Mouse (Mus musculus): ENCODE results near the gene Rab22a. TPM values are rescaled to one million over a fixed set of nuclear protein-coding genes. Genes with fewer than 3 reads are reported as not detected.
A peak's percentile ranks its signal among the peaks of the same experiment; 100 is the strongest.

The Rab22a gene
- polyA plus RNA-seq (2015; fragmentation: Nextera tagmentation; extraction: Ambion mirVana) = 27.1 and 29.7 TPM in 2 replicates

DNA sequence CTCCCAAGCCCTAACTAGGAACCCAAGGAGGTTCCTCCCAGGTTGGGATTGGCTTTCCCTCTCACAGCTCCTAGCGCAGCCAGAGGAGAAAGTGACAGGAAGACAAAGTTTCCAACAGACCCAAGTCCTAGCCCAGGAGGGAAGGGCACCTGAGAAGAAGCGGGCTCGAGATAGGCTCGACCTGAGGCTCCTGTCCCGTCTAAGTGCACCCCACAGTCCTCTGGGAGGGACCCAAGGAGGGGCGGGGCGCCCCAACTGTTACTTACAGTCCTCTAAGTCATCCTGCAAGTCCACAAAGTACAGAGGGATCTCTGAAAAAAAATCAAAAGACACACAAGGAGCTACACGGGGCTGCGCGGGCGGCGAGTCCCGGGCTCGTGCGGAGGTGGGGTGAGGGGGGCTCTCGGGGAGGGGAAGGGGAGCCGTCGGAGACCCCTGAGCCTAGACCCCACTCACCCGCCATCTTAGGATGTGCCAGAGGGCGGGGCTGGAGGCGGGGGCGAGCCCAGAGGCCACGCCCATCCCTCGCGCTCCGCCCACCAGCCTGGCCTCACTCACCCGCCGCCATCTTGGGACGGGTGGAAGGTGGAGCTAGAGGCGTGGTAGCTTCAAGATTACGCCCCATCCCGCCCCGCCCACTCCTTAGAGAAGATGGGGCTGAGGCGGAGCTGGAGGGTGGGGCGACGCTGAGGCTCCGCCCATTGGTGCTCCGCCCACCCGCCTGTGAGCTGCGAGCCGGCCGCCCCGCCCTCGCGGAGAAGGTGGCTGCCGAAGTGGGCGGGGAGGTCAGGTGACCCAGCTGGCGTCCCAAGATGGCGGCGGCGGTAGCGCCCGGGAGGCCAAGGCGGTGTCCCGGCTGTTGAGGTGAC is at the start of gene Rab22a:
Gene Rab22a (plus strand): TSS at position 704 of the 869 bp plus-strand sequence.
- no peaks in the 10 kb centered on the region for H3K9me3 ChIP-seq (ENCODE audit: control insufficient read depth, low read length)
- peak; percentile 99 for DNase-seq (ENCODE audit: low spot score)
- peaks cover 6% of the 10 kb centered on the region for H3K36me3 ChIP-seq (ENCODE audit: control insufficient read depth, insufficient read depth, low read length)
- peak within 1 kb of the TSS; percentile 95 for H3K4me2 ChIP-seq (replicated peaks; ENCODE audit: low read depth)
- 0 out of 2 replicates have a peak, but pooled peaks have one; percentile 11 for TF ChIP-seq CTCF (IDR thresholded peaks at IDR 0.05; ENCODE audit: low read depth)
- no peak for TF ChIP-seq EP300 (optimal IDR thresholded peaks at IDR 0.05)
- H3K9ac ChIP-seq (ENCODE audit: low read length) = peak within 1 kb of the TSS; percentile 97
- peak within 1 kb of the TSS; percentile 100 for H3K4me3 ChIP-seq (ENCODE audit: low read depth, low read length)
- whole genome bisulfite sequencing = 0% methylated on average over 50 of the region's 55 CpGs
- peak within 1 kb of the TSS; percentile 89 for H3K27ac ChIP-seq (replicated peaks)
- peak; percentile 98 for ATAC-seq (ENCODE audit: low FRiP score, low TSS enrichment)
- no peaks in the 10 kb centered on the region for H3K27me3 ChIP-seq (ENCODE audit: control insufficient read depth, insufficient read depth, low read length)
- 0 out of 2 replicates have a peak, but pooled peaks cover 7% of the 10 kb centered on the region for H3K4me1 ChIP-seq (replicated peaks; ENCODE audit: control insufficient read depth, insufficient read depth)

DNA sequence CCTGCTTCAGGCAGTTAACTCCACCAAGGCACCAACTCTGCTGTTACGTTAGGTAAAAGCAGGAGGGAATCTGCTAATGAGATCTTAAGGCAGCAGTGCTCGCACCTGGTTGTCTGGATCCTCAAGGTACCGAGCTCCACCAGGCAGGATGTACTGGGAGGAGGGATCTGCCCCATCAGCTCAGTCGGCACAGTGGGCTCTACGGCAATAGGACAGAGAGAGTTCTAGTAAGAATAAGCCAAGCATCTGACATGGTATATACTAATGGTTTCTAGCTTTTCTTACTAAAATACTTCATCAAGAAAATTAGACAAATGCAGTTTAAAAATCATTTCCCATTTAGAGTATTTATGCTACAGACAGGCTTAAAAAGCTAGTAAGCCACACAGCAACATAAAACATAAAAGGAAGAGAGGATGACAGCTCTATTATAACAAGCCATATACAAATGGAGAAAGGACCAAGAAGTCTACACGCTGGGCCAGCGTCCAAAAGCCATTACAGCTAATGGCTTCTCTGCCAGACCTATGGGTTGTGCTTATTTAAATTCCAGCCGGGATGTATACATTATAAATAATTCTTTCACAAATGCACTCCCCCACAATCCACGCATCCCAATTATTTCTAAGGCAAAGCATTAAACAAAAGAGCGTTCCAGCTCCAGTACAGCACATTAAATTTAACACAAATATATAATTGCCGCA is 44.0 kb upstream of the Rab22a start:
- Histone ChIP-seq H3K4me3 (ENCODE audit: low read depth, low read length) (no peak overlapping the region), H3K4me1 (replicated peaks; ENCODE audit: control insufficient read depth, insufficient read depth) (no peaks in the 10 kb centered on the region), H3K9ac (ENCODE audit: low read length) (no peak overlapping the region), H3K9me3 (ENCODE audit: control insufficient read depth, low read length) (no peaks in the 10 kb centered on the region), H3K36me3 (ENCODE audit: control insufficient read depth, insufficient read depth, low read length) (no peaks in the 10 kb centered on the region), H3K27me3 (ENCODE audit: control insufficient read depth, insufficient read depth, low read length) (no peaks in the 10 kb centered on the region), H3K27ac (replicated peaks) (no peak overlapping the region), H3K4me2 (replicated peaks; ENCODE audit: low read depth) (no peak overlapping the region)
- no peak for ATAC-seq (ENCODE audit: low FRiP score, low TSS enrichment)
- no peak for DNase-seq (ENCODE audit: low spot score)
- TF ChIP-seq EP300 (optimal IDR thresholded peaks at IDR 0.05) (no peak), CTCF (IDR thresholded peaks at IDR 0.05; ENCODE audit: low read depth) (no peak)
- WGBS = 56% methylated on average over 11 of the region's 11 CpGs

DNA sequence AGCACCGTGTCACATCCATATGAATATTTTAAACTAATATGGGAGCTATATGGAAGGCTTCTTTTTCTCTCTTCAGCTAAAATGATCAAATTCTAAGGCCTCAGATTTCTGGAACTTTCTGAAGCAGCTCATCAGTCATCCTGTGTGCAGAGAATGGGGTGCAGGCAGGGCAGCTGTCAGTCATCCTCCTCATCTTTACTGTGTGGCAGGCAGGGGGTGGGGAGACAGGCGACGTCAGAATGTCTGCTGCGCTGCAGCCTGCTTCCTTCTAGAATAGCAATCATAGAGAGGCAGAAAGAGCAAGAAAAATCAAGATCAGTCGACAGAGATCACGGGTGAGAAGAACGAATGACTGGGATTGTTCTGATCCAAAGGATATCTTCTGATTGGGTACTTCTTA is 43.4 kb upstream of the Rab22a start:
- ATAC-seq (ENCODE audit: low FRiP score, low TSS enrichment) (no peak), DNase-seq (ENCODE audit: low spot score) (no peak)
- Histone ChIP-seq H3K27me3 (ENCODE audit: control insufficient read depth, insufficient read depth, low read length) (no peaks in the 10 kb centered on the region), H3K27ac (replicated peaks) (no peak overlapping the region), H3K4me2 (replicated peaks; ENCODE audit: low read depth) (no peak overlapping the region), H3K9me3 (ENCODE audit: control insufficient read depth, low read length) (no peaks in the 10 kb centered on the region), H3K4me3 (ENCODE audit: low read depth, low read length) (no peak overlapping the region), H3K9ac (ENCODE audit: low read length) (no peak overlapping the region), H3K4me1 (replicated peaks; ENCODE audit: control insufficient read depth, insufficient read depth) (no peaks in the 10 kb centered on the region), H3K36me3 (ENCODE audit: control insufficient read depth, insufficient read depth, low read length) (no peaks in the 10 kb centered on the region)
- TF ChIP-seq CTCF (IDR thresholded peaks at IDR 0.05; ENCODE audit: low read depth) (no peak), EP300 (optimal IDR thresholded peaks at IDR 0.05) (no peak)
- 64% methylated on average over 7 of the region's 7 CpGs for WGBS

DNA sequence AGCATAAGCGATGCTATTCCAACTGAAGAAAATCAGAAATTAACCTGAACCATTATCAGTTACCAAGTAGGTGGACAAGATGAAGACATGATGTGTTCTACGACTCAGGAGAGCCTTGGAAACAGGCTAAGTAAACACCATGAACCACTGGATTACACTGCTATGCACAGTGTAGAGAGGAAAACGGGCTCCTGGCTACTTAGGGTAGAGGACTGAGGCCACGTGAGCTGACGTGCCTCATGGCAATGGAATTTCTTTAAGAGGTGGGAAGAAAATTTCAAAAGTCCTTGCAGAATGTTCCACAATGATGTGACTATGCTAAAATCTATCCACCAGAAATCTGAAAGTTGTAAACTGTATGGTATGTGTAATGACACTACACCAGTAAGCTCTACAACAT is 40.4 kb upstream of the Rab22a start:
- Histone ChIP-seq H3K27me3 (ENCODE audit: control insufficient read depth, insufficient read depth, low read length) (no peaks in the 10 kb centered on the region), H3K4me1 (replicated peaks; ENCODE audit: control insufficient read depth, insufficient read depth) (no peaks in the 10 kb centered on the region), H3K9me3 (ENCODE audit: control insufficient read depth, low read length) (no peaks in the 10 kb centered on the region), H3K36me3 (ENCODE audit: control insufficient read depth, insufficient read depth, low read length) (no peaks in the 10 kb centered on the region), H3K4me3 (ENCODE audit: low read depth, low read length) (no peak overlapping the region), H3K9ac (ENCODE audit: low read length) (no peak overlapping the region), H3K4me2 (replicated peaks; ENCODE audit: low read depth) (no peak overlapping the region), H3K27ac (replicated peaks) (no peak overlapping the region)
- TF ChIP-seq EP300 (optimal IDR thresholded peaks at IDR 0.05) (no peak), CTCF (IDR thresholded peaks at IDR 0.05; ENCODE audit: low read depth) (no peak)
- no peak for ATAC-seq (ENCODE audit: low FRiP score, low TSS enrichment)
- WGBS = 92% methylated on average over 5 of the region's 5 CpGs
- DNase-seq (ENCODE audit: low spot score) = no peak

DNA sequence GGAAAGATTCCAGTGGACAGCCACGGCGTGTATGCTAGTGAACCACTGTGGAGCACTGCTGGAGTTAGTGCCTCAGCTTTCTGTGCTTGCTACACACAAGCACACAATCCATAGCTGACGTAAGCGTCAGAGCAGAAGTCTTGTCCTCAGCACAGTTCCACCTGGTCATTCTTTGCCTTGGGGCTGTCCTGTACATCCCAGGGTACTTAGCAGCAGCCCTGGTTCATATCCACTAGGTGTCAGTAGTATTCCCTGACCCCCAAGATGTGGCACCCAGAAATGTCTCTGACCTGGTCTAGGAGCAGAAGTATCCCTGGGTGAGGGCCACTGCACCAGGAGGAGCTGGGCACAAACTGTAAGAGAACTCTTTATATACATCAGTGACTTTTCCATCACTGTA is 38.9 kb upstream of the Rab22a start:
- 90% methylated on average over 4 of the region's 4 CpGs for WGBS
- H3K36me3 ChIP-seq (ENCODE audit: control insufficient read depth, insufficient read depth, low read length) = no peaks in the 10 kb centered on the region
- ATAC-seq (ENCODE audit: low FRiP score, low TSS enrichment) (0 out of 2 replicates have a peak, but pooled peaks have one; percentile 32), DNase-seq (ENCODE audit: low spot score) (no peak)
- no peaks in the 10 kb centered on the region for H3K4me1 ChIP-seq (replicated peaks; ENCODE audit: control insufficient read depth, insufficient read depth)
- H3K9me3 ChIP-seq (ENCODE audit: control insufficient read depth, low read length) = no peaks in the 10 kb centered on the region
- no peaks in the 10 kb centered on the region for H3K27me3 ChIP-seq (ENCODE audit: control insufficient read depth, insufficient read depth, low read length)
- no peak overlapping the region for H3K27ac ChIP-seq (replicated peaks)
- H3K4me2 ChIP-seq (replicated peaks; ENCODE audit: low read depth) = no peak overlapping the region
- H3K4me3 ChIP-seq (ENCODE audit: low read depth, low read length) = no peak overlapping the region
- TF ChIP-seq EP300 (optimal IDR thresholded peaks at IDR 0.05) (no peak), CTCF (IDR thresholded peaks at IDR 0.05; ENCODE audit: low read depth) (peak; percentile 60)
- H3K9ac ChIP-seq (ENCODE audit: low read length) = no peak overlapping the region

All from stomach, postnatal 0 days (tissue).